Mouse (Mus musculus) neural tube, embryonic 11.5 days (tissue): ENCODE data around the gene Maats1. TPM values are rescaled to one million over a fixed set of nuclear protein-coding genes. Genes with fewer than 3 reads are reported as not detected.
A peak's percentile ranks its signal among the peaks of the same experiment; 100 is the strongest.

Experiments used
- ATAC-seq: fragments of 200-750 bp; cut with Nextera tagmentation; 2 replicates; pipeline ENCODE4 v1.8.0; 2017; ENCODE audit warnings: moderate number of reproducible peaks, mild to moderate bottlenecking, moderate TSS enrichment, moderate library complexity; ENCODE audit not compliant: insufficient read depth, low FRiP score, low TSS enrichment
- DNase-seq: peaks from one replicate; pipeline ENCODE4 v3.0.0-alpha.2; 2015; ENCODE audit warnings: low spot score
- H3K27ac ChIP-seq: fragments of 300-500 bp; sonication (generic); 2 replicates; pipeline ENCODE4 v1.5.1; 2014; ENCODE audit warnings: low read depth, mild to moderate bottlenecking, low read length
- H3K27me3 ChIP-seq: fragments of 300-500 bp; sonication (generic); 2 replicates; pipeline ENCODE4 v1.6.1; 2014; ENCODE audit warnings: mild to moderate bottlenecking, low read length, mixed read lengths; ENCODE audit not compliant: control insufficient read depth, insufficient read depth
- H3K36me3 ChIP-seq: fragments of 300-500 bp; sonication (generic); 2 replicates; pipeline ENCODE4 v1.6.1; 2014; ENCODE audit warnings: mild to moderate bottlenecking, low read length, moderate library complexity, mixed read lengths; ENCODE audit not compliant: control insufficient read depth, insufficient read depth
- H3K4me1 ChIP-seq: fragments of 300-500 bp; sonication (generic); 2 replicates; pipeline ENCODE4 v1.6.1; 2014; ENCODE audit warnings: low read length, mixed read lengths; ENCODE audit not compliant: control insufficient read depth, insufficient read depth
- H3K4me2 ChIP-seq: fragments of 300-500 bp; sonication (generic); 2 replicates; pipeline ENCODE4 v1.6.1; 2014; ENCODE audit warnings: low read depth, mild to moderate bottlenecking, moderate library complexity
- H3K4me3 ChIP-seq: fragments of 300-500 bp; sonication (generic); 2 replicates; pipeline ENCODE4 v1.5.1; 2014; ENCODE audit warnings: low read depth, low read length
- H3K9ac ChIP-seq: fragments of 300-500 bp; sonication (generic); 2 replicates; pipeline ENCODE4 v1.6.1; 2014; ENCODE audit warnings: mild to moderate bottlenecking, low read length
- H3K9me3 ChIP-seq: fragments of 300-500 bp; sonication (generic); 2 replicates; pipeline ENCODE4 v1.6.1; 2016; ENCODE audit warnings: low read length; ENCODE audit not compliant: control insufficient read depth
- WGBS: fragments of 180-500 bp; shearing (Covaris S2); extraction: QIAGEN DNeasy Blood & Tissue Kit; methylation state at CpG from one replicate; pipeline ENCODE4 v1.1.7; 2014; 5-methylcytosine and 5-hydroxymethylcytosine counted together
- polyA plus RNA-seq: library from polyadenylated mRNA; unstranded; fragments of >200 nt; fragmentation: Nextera tagmentation; extraction: Ambion mirVana; gene quantifications from 2 replicates; pipeline ENCODE4 v1.2.1, GENCODE M21; 2014

Maats1 gene
- polyA plus RNA-seq, 1 experiment from 2014 or later = 0.19 TPM

DNA sequence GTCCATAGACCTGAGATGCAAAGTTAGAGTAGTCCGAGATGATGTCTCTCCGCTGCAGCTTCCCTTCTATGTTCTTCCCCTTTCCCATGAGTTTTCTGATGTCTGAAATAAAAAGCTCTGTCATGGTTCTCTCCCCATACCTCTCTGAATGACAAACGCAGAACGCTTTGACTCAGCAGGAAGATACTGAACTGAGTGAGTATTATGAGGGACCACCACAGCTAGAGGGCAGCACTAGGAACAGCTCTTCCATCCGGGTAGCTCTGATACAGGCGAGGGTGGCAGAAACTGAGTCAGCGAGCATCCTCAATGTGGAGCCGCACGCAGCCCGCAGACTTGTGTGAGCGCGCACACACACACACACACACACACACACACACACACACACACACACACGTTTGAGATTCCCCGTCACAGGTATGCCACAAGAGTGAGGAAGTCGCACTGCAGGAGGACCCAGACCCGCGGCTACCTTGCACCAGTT lies 20.4 kb downstream of the Maats1 start:
- 39% methylated on average over 17 of the region's 17 CpGs for WGBS
- H3K9me3 ChIP-seq = no peaks in the 10 kb centered on the region
- ATAC-seq = peak; percentile 55
- DNase-seq = peak; percentile 63
- H3K4me1 ChIP-seq = no peaks in the 10 kb centered on the region
- peak overlapping the region; percentile 30; the same call in 1 of the 2 replicates for H3K4me2 ChIP-seq
- H3K27ac ChIP-seq = no peak overlapping the region
- H3K36me3 ChIP-seq = no peaks in the 10 kb centered on the region
- H3K9ac ChIP-seq = no peak overlapping the region
- H3K27me3 ChIP-seq = no peaks in the 10 kb centered on the region
- no peak overlapping the region for H3K4me3 ChIP-seq

DNA sequence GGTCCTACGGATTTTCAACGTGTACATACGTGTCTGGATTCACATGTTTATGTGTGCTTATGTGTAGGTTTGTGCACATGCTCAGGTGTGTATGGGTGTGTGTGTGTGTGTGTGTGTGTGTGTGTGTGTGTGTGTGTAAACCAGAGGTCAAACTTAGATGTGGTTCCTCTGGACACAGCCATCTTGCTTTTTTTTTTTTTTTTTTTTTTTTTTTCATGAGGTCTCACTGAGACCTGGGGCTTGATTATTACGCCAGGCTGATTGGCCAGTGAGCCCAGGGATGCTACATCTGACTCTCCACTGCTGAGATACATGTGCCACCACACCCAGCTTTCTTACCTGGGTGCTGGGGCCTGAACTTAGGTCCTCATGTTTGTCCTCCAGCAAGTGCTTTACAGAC lies 22.9 kb downstream of the Maats1 start:
- WGBS = 85% methylated on average over 4 of the region's 4 CpGs
- H3K4me1 ChIP-seq = no peaks in the 10 kb centered on the region
- H3K9ac ChIP-seq = no peak overlapping the region
- no peaks in the 10 kb centered on the region for H3K36me3 ChIP-seq
- H3K27me3 ChIP-seq = no peaks in the 10 kb centered on the region
- no peak overlapping the region for H3K4me2 ChIP-seq
- ATAC-seq (no peak), DNase-seq (no peak)
- no peak overlapping the region for H3K27ac ChIP-seq
- H3K4me3 ChIP-seq = no peak overlapping the region
- no peaks in the 10 kb centered on the region for H3K9me3 ChIP-seq

DNA sequence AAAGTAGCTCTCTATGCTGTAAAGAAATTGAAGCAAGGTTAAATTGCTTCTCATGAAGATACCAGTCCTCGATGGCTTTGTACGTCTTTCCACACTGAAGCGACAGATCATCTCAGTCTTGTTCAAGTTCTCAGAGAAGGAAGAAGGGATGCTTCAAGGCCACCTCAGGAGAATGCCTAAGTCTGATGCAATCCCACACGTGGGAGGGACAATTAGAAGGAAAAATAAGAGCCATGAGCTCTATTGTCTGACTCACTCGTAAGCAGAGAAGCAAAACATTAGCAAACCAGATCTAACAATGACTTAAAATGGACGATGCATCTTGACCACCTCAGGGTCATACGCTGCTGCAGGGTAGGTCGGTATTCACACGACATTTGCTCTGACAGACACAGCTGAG lies 23.5 kb downstream of the Maats1 start:
- Histone ChIP-seq H3K36me3 (no peaks in the 10 kb centered on the region), H3K9me3 (no peaks in the 10 kb centered on the region), H3K4me1 (no peaks in the 10 kb centered on the region), H3K9ac (no peak overlapping the region), H3K4me3 (no peak overlapping the region), H3K4me2 (no peak overlapping the region), H3K27me3 (no peaks in the 10 kb centered on the region), H3K27ac (no peak overlapping the region)
- 82% methylated on average over 9 of the region's 9 CpGs for WGBS
- DNase-seq = no peak
- ATAC-seq = no peak

DNA sequence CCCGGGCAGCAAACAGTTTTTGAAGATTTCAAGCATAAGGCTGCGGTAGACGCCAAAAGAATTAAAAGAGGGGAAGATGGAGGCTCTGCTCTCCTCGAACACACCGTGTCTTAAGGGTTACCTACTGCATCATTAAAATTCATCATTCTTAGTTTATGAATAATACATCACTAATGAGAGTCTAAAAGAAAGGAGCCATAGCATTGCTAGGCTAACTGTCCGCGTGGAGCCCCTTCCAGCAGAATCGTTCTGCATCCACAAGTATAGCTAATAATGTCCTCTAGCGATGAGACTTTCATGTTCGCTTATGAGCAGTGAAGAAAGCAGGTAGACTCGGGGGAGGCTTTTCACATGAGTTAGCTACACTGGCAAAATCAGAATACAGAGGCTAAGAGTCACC lies 33.7 kb downstream of the Maats1 start:
- 89% methylated on average over 11 of the region's 11 CpGs for WGBS
- H3K4me2 ChIP-seq = no peak overlapping the region
- H3K9ac ChIP-seq = no peak overlapping the region
- H3K4me3 ChIP-seq = no peak overlapping the region
- H3K36me3 ChIP-seq = no peaks in the 10 kb centered on the region
- DNase-seq (no peak), ATAC-seq (no peak)
- no peaks in the 10 kb centered on the region for H3K4me1 ChIP-seq
- H3K9me3 ChIP-seq = no peaks in the 10 kb centered on the region
- no peak overlapping the region for H3K27ac ChIP-seq
- no peaks in the 10 kb centered on the region for H3K27me3 ChIP-seq

DNA sequence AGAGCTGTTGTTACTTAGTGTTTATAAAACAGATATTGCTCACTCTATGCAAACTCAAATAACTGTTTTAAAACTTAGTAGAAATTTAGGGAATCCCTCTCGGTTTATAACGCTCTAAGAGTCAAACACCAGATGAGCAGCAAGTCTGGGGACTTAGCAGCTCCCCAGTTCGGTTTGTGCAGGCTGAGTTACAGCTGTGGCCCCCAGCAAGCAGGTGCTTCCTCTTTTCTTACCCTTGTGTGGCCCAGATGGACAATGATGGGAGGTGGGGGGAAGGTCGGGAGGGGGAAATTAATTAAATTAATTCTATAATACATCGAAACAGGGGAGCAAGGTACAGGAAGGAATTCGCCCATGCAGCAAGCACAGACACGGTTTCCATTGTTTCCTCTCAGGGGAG lies 34.3 kb downstream of the Maats1 start:
- no peak overlapping the region for H3K4me2 ChIP-seq
- no peak for ATAC-seq
- no peak overlapping the region for H3K27ac ChIP-seq
- H3K27me3 ChIP-seq = no peaks in the 10 kb centered on the region
- H3K9ac ChIP-seq = no peak overlapping the region; the same call in 1 of the 2 replicates
- no peaks in the 10 kb centered on the region for H3K4me1 ChIP-seq
- no peak overlapping the region for H3K4me3 ChIP-seq
- WGBS = 63% methylated on average over 7 of the region's 7 CpGs
- H3K36me3 ChIP-seq = no peaks in the 10 kb centered on the region
- no peaks in the 10 kb centered on the region for H3K9me3 ChIP-seq
- DNase-seq = no peak

DNA sequence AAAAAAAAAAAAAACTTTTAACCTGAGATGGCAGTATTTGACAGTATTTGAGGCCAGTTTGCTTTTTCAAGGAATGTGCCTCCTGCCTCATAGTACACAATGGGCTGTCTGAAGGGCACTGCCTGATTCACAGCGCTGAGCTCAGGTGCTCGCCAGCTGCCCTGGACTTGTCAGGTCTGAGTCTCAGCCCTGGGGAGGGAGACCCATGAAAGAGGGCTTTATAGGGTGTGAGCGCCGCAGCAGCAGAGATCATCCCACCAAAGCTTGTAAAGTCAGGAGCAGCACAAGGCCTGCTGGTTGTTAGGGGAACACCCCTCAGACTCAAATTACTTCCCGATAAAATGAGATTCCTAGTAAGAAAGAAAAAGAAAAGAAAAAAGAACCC lies 34.7 kb downstream of the Maats1 start:
- Histone ChIP-seq H3K4me2 (no peak overlapping the region), H3K27me3 (no peaks in the 10 kb centered on the region), H3K9ac (no peak overlapping the region), H3K27ac (no peak overlapping the region), H3K9me3 (no peaks in the 10 kb centered on the region), H3K4me3 (no peak overlapping the region), H3K36me3 (no peaks in the 10 kb centered on the region), H3K4me1 (no peaks in the 10 kb centered on the region)
- DNase-seq = no peak
- no peak for ATAC-seq
- 32% methylated on average over 5 of the region's 5 CpGs for WGBS

DNA sequence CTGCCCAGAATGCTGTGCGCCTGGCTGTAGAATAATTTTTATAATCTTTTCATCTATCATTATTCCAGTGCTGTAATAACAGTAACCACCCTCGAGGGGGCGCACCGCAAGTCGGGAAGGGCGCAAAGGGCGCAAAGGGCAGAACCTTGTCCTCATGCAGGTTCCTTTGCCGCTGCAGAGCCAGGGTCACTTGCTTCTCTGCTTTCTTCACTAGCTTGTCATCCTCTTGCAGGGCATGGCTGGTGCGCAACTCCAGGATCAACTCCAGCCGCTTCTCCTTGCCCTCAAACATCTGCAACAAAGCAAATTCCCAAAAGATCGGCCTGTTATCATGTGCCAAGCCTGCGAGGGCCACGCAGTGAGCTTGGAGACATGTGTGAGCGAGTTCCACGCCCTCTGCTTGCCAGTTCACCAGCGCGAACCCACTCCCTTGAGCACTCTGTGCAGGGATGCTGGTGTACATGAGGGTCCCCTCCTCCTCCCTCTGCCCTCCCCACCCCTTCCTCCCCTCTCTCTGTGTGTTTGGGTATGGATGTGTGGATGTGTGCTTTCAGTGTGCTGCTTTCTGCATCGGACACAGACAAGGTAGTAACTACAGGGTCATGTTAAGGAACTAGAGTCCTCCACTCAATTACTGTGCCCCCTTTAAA lies 35.2 kb downstream of the Maats1 start:
- no peaks in the 10 kb centered on the region for H3K9me3 ChIP-seq
- no peak overlapping the region for H3K27ac ChIP-seq
- H3K4me3 ChIP-seq = no peak overlapping the region
- H3K36me3 ChIP-seq = no peaks in the 10 kb centered on the region
- no peaks in the 10 kb centered on the region for H3K4me1 ChIP-seq
- H3K27me3 ChIP-seq = no peaks in the 10 kb centered on the region
- DNase-seq = no peak
- no peak overlapping the region for H3K4me2 ChIP-seq
- 52% methylated on average over 18 of the region's 18 CpGs for WGBS
- no peak overlapping the region for H3K9ac ChIP-seq
- no peak for ATAC-seq

DNA sequence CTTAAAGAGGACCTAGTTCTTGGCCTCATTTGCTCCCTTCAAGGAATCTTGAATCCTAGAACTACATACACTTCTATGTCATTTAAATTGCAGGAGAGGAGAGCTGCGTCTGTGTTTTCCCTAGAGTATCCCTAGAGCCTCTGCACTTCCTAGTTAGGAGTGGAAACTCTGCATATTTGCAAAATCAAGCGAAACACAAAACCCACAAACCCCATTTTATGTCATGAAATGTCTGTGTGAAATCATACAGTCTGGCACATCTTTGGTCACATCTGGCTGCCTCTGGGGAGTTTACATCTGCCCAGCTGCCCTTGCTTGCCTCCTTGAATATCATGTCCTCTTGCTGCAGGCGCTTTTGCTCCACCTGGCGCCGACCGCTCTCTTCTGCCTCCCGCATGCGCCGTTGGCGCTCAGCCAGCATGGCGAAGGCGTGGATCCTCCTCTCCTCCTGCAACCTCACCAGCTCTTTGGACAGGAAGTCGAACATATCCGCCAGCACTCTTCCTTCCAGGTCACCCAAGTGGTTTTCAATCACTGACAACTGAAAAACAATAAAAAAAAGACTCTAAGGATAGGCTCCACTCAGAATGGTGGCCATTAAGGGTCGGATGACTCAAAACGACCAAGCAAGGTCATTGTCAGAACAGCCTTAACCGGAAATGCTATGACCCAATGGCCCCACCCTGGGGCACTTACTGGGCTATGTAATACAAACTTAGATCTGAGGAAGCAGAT lies 37.3 kb downstream of the Maats1 start:
- Histone ChIP-seq H3K4me2 (no peak overlapping the region), H3K27ac (no peak overlapping the region), H3K9me3 (no peaks in the 10 kb centered on the region), H3K27me3 (no peaks in the 10 kb centered on the region), H3K4me3 (no peak overlapping the region), H3K4me1 (no peaks in the 10 kb centered on the region), H3K9ac (no peak overlapping the region), H3K36me3 (no peaks in the 10 kb centered on the region)
- no peak for DNase-seq
- 80% methylated on average over 17 of the region's 17 CpGs for WGBS
- no peak for ATAC-seq

DNA sequence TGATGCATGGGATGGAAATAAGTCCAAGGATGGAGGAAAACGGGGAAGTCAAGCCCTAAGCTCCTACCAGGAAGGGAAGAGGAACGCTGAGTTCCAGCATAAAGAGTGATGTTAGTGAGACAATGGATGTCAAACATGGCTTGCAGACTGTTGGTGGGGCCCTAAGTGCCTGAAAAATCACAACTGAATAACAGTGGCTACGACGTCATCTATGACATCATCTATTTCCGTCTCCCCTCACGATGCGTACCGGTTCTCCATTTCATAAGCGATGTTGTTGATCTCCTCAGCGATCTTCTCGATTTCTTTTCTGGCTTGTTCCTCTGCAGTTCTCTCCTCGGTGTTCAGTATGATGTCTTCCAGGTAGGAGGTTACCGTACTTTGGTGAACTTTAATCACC lies 39.6 kb downstream of the Maats1 start:
- Histone ChIP-seq H3K27ac (no peak overlapping the region), H3K9ac (no peak overlapping the region), H3K4me3 (no peak overlapping the region), H3K4me1 (no peaks in the 10 kb centered on the region), H3K27me3 (no peaks in the 10 kb centered on the region), H3K9me3 (no peaks in the 10 kb centered on the region), H3K4me2 (no peak overlapping the region), H3K36me3 (no peaks in the 10 kb centered on the region)
- 95% methylated on average over 13 of the region's 13 CpGs for WGBS
- DNase-seq (no peak), ATAC-seq (no peak)
